Mouse (Mus musculus): Measurements from ENCODE around the gene Gng7. TPM values are rescaled to one million over a fixed set of nuclear protein-coding genes. Genes with fewer than 3 reads are reported as not detected.
A peak's percentile ranks its signal among the peaks of the same experiment; 100 is the strongest.

Gng7 gene
- polyA plus RNA-seq, 1 experiment from 2014 or later, result 9.0 TPM

DNA sequence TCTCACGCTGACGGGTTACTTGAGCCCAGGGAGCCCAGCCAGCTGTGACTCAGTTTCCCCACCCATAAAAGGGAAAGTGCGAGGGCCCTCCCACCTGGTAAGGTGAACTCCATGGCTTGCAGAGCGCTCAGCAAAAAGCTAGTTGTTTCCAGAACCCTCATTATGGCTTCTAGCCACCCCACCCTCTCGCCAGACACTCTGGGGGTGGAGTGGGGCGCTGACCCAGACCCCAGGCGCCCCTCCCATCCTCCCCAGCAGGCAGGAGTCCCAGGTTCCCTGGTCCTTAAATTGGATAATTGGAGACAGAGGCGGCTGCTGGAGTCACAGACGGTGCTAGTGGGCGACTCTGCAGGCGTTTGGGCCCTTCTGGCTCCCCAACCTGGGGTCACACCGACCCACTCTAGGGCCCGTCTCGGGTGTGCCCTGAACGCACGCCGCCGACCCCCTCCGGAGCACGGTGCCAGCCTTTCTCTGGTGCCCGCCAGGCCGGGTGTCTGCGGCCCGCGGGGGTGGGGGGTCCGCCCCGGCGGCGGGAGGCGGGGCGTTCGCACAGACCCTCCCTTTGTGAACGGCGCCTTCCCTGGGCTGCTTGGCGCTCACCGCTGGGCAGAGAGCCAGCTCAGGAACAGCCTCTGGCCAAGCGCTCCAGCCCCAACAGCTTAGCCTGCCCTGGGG, 78.5 kb downstream of the Gng7 start:
- Histone ChIP-seq H3K4me1 (peaks cover 99% of the 10 kb centered on the region), H3K4me2 (replicated peaks) (peak overlapping the region; percentile 73), H3K27ac (peak overlapping the region; percentile 90), H3K9me3 (no peaks in the 10 kb centered on the region), H3K4me3 (peak overlapping the region; percentile 43), H3K36me3 (no peaks in the 10 kb centered on the region), H3K9ac (peak overlapping the region; percentile 57), H3K27me3 (peaks cover 34% of the 10 kb centered on the region)
- WGBS, result under 1% methylated on average over 37 of the region's 37 CpGs
- peak; percentile 52 for ATAC-seq (ENCODE audit: low FRiP score, low read depth)

DNA sequence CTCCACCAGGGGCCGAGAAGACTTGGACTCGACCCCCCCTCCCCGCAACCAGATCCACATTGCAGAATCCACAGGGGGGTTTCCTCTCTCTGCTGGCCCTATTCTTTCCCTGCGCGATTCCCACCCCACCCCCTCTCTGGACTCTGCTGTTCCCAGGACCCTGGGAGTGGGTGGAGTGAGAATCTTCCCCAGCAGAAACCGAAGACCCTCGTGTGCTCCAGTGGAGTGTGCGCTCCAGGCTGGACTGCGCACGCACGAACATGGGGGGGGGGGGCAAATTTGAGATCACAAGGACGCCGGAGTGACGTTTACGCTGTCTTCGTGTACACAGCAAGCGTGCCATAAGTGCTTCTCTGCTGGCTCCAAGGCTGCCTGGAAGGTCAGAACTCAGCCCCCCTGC, 79.0 kb downstream of the Gng7 start:
- peak overlapping the region; percentile 57 for H3K9ac ChIP-seq
- H3K27ac ChIP-seq, result peak overlapping the region; percentile 90
- WGBS, result 5% methylated on average over 17 of the region's 17 CpGs
- H3K4me3 ChIP-seq, result peak overlapping the region; percentile 43
- peaks cover 40% of the 10 kb centered on the region for H3K27me3 ChIP-seq
- peaks cover 99% of the 10 kb centered on the region for H3K4me1 ChIP-seq
- no peak for ATAC-seq (ENCODE audit: low FRiP score, low read depth)
- H3K36me3 ChIP-seq, result no peaks in the 10 kb centered on the region
- H3K4me2 ChIP-seq (replicated peaks), result peak overlapping the region; percentile 73
- no peaks in the 10 kb centered on the region for H3K9me3 ChIP-seq

DNA sequence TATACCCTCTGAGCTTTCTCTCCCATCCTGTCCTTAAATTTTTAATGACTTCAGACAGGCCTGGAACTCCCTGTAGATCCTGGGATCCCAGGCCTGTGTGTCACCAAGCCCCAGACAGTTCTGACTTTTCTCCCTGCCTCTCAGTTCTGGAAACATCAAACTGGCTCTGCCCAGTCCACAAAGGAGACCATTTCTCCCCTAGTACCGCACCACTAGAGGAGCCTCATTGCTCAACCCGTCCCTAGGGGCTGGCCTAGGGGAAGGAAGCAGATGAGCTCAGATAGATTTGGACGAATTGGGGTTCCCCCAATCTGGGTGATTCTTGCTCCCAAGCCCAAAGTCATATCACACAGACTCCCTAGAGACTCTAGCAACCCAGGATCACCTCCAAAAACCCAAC, 79.5 kb downstream of the Gng7 start:
- H3K4me2 ChIP-seq (replicated peaks), result peak overlapping the region; percentile 73
- H3K4me1 ChIP-seq, result peaks cover 98% of the 10 kb centered on the region
- peak overlapping the region; percentile 90; the same call in 1 of the 2 replicates for H3K27ac ChIP-seq
- peaks cover 40% of the 10 kb centered on the region for H3K27me3 ChIP-seq
- H3K9me3 ChIP-seq, result no peaks in the 10 kb centered on the region
- peak overlapping the region; percentile 57; the same call in 1 of the 2 replicates for H3K9ac ChIP-seq
- peak overlapping the region; percentile 43; the same call in 1 of the 2 replicates for H3K4me3 ChIP-seq
- ATAC-seq (ENCODE audit: low FRiP score, low read depth), result no peak
- WGBS, result 12% methylated on average over 3 of the region's 3 CpGs
- H3K36me3 ChIP-seq, result no peaks in the 10 kb centered on the region

DNA sequence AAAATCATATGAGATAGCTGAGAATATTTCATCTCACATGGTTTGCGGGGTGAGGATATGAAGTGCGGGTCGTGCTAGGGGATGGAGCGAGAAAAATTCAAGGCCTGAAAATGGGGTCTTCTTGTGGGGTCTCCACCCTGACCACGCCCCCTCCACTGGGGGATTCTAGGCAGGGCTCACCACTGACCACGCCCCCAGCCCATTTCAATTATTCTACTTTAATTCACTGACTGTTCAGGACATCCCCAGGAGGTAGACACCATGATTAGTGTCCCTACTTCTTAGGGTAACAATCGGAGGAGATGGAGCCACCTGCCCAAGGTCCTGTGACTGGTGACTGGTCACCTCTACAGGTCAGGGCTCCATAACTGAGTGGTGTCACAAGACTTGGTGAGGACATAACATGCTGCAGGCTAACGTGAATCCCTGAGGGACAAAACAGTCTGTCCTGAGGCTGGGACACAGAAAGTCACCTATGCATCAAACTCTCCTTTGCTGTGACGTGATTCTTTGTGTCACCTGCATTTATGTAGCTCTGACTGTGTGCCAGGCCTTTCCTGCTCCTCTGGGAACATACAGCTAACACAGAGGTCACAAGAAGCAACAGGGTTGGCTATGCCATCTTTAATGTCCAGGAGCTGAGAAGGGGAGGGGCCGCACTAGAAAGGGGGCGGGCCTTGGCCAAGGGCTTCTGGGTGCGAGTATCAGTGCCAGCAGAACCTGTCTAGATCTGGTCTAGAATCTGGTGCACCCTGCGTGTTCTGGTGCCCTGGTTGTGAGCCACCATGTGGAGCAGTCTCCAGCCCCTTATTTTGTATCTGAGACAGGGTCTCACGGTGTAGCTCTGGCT, 80.4 kb downstream of the Gng7 start:
- Histone ChIP-seq H3K4me1 (peaks cover 92% of the 10 kb centered on the region), H3K27ac (no peak overlapping the region), H3K4me2 (replicated peaks) (peak overlapping the region; percentile 89), H3K9ac (no peak overlapping the region), H3K9me3 (no peaks in the 10 kb centered on the region), H3K27me3 (peaks cover 40% of the 10 kb centered on the region), H3K4me3 (peak overlapping the region; percentile 73; the same call in 1 of the 2 replicates), H3K36me3 (no peaks in the 10 kb centered on the region)
- WGBS, result 43% methylated on average over 14 of the region's 14 CpGs
- no peak for ATAC-seq (ENCODE audit: low FRiP score, low read depth)

DNA sequence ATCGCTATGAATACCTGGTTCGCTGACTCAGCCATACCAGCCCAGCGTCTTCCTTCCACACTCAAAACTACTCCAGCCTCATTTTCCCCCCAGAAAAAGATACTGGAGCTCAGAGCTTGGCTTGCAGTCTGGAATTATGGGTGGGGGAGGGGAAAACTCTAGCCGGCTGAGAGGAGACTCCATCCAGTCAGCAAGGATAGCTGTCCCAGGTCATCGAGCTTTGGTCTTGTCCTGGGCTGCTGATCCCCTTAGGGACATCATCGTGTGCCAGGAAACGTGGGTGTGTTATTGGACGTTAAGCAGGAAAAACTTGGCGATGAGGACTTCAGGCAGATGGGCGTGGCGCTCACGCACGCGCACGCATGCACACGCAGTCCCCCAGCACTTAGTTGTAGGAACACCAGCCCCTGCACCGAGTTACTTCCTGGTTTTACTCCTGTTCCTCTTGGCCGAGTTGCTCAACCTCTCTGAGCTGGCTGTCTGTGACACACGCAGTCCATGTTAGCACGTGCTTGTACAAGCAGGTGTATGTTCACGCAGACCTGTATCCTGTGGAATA, 81.2 kb downstream of the Gng7 start:
- Histone ChIP-seq H3K4me2 (replicated peaks) (peak overlapping the region; percentile 89), H3K27me3 (peaks cover 40% of the 10 kb centered on the region), H3K9ac (no peak overlapping the region), H3K4me1 (peaks cover 91% of the 10 kb centered on the region), H3K9me3 (no peaks in the 10 kb centered on the region), H3K36me3 (no peaks in the 10 kb centered on the region), H3K4me3 (peak overlapping the region; percentile 73), H3K27ac (no peak overlapping the region)
- 5% methylated on average over 21 of the region's 21 CpGs for WGBS
- no peak for ATAC-seq (ENCODE audit: low FRiP score, low read depth)

DNA sequence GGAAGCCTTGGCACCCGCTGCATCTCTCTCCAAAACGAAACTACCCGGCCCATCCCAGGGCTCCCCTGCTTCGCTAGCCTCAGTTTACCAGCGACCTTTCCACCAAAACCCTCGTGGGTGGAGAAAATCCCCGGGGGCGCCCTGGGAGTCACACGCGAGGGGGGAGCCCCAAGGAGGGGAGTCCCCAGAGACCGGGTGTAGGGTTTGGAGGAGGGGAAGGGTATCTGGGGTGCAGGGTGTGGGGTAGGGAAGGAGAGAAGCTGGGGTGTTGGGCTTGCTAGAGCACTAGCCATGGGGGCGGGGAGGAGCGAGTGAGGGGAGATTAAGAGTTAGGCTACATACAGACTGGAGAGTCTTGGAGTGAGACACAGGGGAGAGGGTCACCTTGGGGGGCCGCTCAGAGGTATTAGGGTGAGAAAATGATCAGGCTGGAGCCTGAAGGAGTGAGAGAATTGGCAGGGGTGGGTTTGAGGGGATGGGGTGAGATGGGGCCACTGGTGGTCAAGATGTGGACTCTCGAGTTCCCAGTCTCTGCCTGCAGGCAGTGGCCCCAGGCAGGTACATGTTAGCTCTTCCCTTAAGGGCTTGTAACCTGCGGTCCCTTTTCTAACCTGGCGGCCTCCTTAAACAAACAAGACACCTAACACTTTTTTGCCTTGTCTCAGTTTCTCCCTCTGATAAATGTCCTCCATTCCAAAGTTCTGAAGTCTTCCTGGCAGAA, 81.9 kb downstream of the Gng7 start:
- peak overlapping the region; percentile 73 for H3K4me3 ChIP-seq
- under 1% methylated on average over 17 of the region's 17 CpGs for WGBS
- ATAC-seq (ENCODE audit: low FRiP score, low read depth), result no peak
- peak overlapping the region; percentile 59 for H3K9ac ChIP-seq
- H3K27me3 ChIP-seq, result peaks cover 40% of the 10 kb centered on the region
- no peaks in the 10 kb centered on the region for H3K9me3 ChIP-seq
- H3K4me1 ChIP-seq, result peaks cover 84% of the 10 kb centered on the region
- peak overlapping the region; percentile 40; the same call in 1 of the 2 replicates for H3K27ac ChIP-seq
- peak overlapping the region; percentile 89 for H3K4me2 ChIP-seq (replicated peaks)
- H3K36me3 ChIP-seq, result no peaks in the 10 kb centered on the region

DNA sequence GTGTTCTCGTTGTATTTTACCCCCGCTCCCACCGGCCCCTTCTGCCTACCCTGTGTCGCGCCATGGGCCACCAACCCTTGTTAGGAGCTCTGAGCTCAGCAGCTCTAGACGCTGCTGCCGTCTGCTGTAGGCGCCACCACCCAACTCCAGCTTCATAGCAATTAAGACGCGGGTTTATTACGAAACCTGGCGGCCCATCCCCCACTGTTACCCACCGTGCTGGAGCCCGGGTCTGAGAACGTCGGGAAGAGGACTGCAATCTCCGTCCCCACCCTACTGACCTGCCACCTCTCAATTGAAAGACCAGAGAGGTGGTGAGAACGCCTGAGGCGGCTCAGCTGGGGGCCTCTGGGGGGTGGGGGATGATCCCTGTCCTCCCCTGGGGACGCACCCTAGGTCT, 82.5 kb downstream of the Gng7 start:
- Histone ChIP-seq H3K27ac (peak overlapping the region; percentile 40; the same call in 1 of the 2 replicates), H3K4me2 (replicated peaks) (peak overlapping the region; percentile 89), H3K9ac (peak overlapping the region; percentile 59), H3K9me3 (no peaks in the 10 kb centered on the region), H3K27me3 (peaks cover 40% of the 10 kb centered on the region), H3K36me3 (no peaks in the 10 kb centered on the region), H3K4me1 (peaks cover 78% of the 10 kb centered on the region), H3K4me3 (peak overlapping the region; percentile 73)
- no peak for ATAC-seq (ENCODE audit: low FRiP score, low read depth)
- 1% methylated on average over 20 of the region's 20 CpGs for WGBS

DNA sequence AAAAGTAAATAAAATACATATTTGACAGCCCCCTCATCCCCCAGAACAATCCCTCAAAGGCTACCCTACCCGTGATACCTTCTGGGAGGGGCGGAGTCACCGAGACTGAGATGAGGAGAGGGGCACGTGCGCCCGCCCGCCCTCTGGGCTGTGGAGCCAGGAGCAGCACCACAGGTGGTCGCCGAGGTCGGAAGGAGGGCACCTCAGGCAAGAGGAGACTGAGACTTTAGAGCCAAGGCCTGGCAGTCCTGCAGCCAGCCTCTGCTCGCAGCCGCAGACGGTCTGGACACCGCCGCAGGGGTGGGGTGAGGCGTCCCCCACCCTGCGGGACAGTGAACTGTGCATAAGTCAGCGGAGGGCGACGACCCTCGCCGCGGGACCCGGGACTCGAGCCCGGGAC, 83.0 kb downstream of the Gng7 start:
- H3K4me2 ChIP-seq (replicated peaks), result peak overlapping the region; percentile 89
- H3K36me3 ChIP-seq, result no peaks in the 10 kb centered on the region
- peaks cover 73% of the 10 kb centered on the region for H3K4me1 ChIP-seq
- WGBS, result 2% methylated on average over 26 of the region's 26 CpGs
- peak overlapping the region; percentile 59 for H3K9ac ChIP-seq
- H3K9me3 ChIP-seq, result no peaks in the 10 kb centered on the region
- H3K27me3 ChIP-seq, result peaks cover 40% of the 10 kb centered on the region
- H3K4me3 ChIP-seq, result peak overlapping the region; percentile 73
- no peak for ATAC-seq (ENCODE audit: low FRiP score, low read depth)
- peak overlapping the region; percentile 1; the same call in 1 of the 2 replicates for H3K27ac ChIP-seq

DNA sequence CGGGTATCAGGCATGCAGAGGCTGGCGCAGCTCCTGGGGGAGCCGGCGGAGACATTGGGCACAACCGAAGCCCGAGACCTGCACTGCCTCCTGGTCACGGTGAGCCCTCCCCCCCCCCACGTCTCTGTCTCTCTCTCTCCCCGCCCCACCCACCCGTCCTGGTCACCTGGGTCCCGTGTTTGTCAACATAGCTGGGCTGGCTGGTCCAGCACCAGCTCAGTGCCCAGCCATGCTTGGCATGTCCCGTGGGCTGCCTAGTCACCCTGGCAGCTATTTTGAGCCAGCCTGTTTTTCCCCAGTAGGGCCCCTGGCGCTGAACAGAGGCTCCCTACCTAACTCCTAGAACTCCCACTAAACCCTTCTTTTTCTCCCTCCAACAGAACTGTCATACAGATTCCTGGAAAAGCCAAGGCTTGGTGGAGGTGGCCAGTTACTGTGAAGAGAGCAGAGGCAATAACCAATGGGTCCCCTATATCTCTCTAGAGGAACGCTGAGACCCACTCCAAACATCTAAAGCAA, 83.5 kb downstream of the Gng7 start:
- Histone ChIP-seq H3K36me3 (no peaks in the 10 kb centered on the region), H3K27ac (0 out of 2 replicates have a peak overlapping the region, but pooled peaks have one; percentile 1), H3K4me2 (replicated peaks) (peak overlapping the region; percentile 89), H3K4me1 (peaks cover 68% of the 10 kb centered on the region), H3K4me3 (peak overlapping the region; percentile 73), H3K9me3 (no peaks in the 10 kb centered on the region), H3K9ac (peak overlapping the region; percentile 84), H3K27me3 (peaks cover 40% of the 10 kb centered on the region)
- ATAC-seq (ENCODE audit: low FRiP score, low read depth), result no peak
- WGBS, result 9% methylated on average over 10 of the region's 14 CpGs

DNA sequence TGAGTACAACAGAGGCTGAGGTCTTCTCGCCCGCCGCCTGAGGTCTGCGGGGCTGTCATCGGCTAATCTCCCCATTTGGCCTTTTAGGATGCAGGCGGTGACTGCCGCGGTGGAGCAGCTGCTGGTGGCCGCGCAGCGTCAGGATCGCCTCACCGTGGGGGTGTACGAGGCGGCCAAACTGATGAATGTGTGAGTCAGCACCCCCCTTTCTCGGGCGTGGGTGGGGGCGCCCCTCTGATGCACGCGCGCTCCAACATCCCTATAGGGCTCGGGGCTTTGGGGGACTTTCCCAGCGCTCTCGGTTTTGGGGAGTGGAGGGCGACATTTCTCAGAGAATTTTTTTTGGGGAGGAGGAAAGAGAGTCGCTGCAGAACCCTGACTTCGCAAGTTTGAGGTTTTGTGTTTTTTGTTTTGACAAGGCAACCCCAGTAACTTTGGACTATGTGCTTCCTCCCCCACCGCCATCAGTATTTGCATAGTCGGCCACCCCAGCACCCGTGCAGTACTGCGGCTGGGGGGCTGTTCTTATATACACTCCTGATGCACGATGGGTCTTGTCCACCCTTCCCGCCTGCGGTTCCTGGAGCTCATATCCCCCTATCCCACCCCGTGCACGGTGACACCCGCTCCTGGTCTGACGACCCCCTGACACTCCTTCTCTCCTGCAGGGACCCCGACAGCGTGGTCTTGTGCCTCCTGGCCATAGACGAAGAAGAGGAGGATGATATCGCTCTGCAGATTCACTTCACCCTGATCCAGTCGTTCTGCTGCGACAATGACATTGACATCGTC, 84.2 kb downstream of the Gng7 start:
- under 1% methylated on average over 45 of the region's 45 CpGs for WGBS
- H3K27ac ChIP-seq, result no peak overlapping the region; the same call in 1 of the 2 replicates
- ATAC-seq (ENCODE audit: low FRiP score, low read depth), result no peak

More for the DNA sequence above, 84.2 kb downstream of the Gng7 start:
- Histone ChIP-seq H3K27me3 (peaks cover 40% of the 10 kb centered on the region), H3K4me1 (peaks cover 61% of the 10 kb centered on the region), H3K4me2 (replicated peaks) (peak overlapping the region; percentile 89), H3K9me3 (no peaks in the 10 kb centered on the region), H3K36me3 (no peaks in the 10 kb centered on the region), H3K4me3 (peak overlapping the region; percentile 73), H3K9ac (peak overlapping the region; percentile 84)
